In genomic region chr9:32764374-32764773, GRCm38 (mm10) we compare ENCODE assay signal across 12 mouse cellular contexts.
DNase-seq lines count a peak whose midpoint lies in the region; ATAC-seq and TF ChIP-seq lines count a peak whose summit lies in the region.
"Had no signal": no experiment of that assay in that cellular context is flagged by ENCODE, and none has a peak within 500 bp of the region (broad histone marks: within the 10 kb centered on the region; RNA-seq: fewer than 3 reads in every experiment).

No protein-coding gene starts in this region.

- no peaks in the 10 kb centered on the region for H3K9me3 ChIP-seq in forebrain, postnatal 0 days (ENCODE audit: low read length)
- H3K9me3 ChIP-seq in forebrain, embryonic 15.5 days: no peaks in the 10 kb centered on the region
- H3K9me3 ChIP-seq: hindbrain, embryonic 10.5 days; liver, embryonic 15.5 days; midbrain, embryonic 13.5 days had no signal

- H3K36me3 ChIP-seq in forebrain, postnatal 0 days (ENCODE audit: insufficient read depth): no peaks in the 10 kb centered on the region
- H3K36me3 ChIP-seq in forebrain, embryonic 15.5 days: no peaks in the 10 kb centered on the region
- H3K36me3 ChIP-seq: hindbrain, embryonic 10.5 days; liver, embryonic 15.5 days; midbrain, embryonic 13.5 days had no signal

- no peak overlapping the region for H3K9ac ChIP-seq in forebrain, postnatal 0 days
- no peak overlapping the region for H3K9ac ChIP-seq in forebrain, embryonic 15.5 days (replicated peaks)
- H3K9ac ChIP-seq: liver, embryonic 15.5 days; midbrain, embryonic 13.5 days had no signal

- H3K27ac ChIP-seq in forebrain, postnatal 0 days (ENCODE audit: low read depth, low read length): no peak overlapping the region
- no peak overlapping the region for H3K27ac ChIP-seq in forebrain, embryonic 15.5 days (replicated peaks)
- H3K27ac ChIP-seq: hindbrain, embryonic 10.5 days; liver, embryonic 15.5 days; midbrain, embryonic 13.5 days had no signal

- no peak overlapping the region for H3K4me3 ChIP-seq in forebrain, postnatal 0 days (ENCODE audit: low read depth, low read length)
- no peak overlapping the region for H3K4me3 ChIP-seq in forebrain, embryonic 15.5 days
- H3K4me3 ChIP-seq: hindbrain, embryonic 10.5 days; liver, embryonic 15.5 days; midbrain, embryonic 13.5 days had no signal

- no peak overlapping the region for H3K4me2 ChIP-seq in forebrain, postnatal 0 days (ENCODE audit: low read depth)
- H3K4me2 ChIP-seq in forebrain, embryonic 15.5 days (replicated peaks): no peak overlapping the region
- H3K4me2 ChIP-seq: liver, embryonic 15.5 days; midbrain, embryonic 13.5 days had no signal

- H3K4me1 ChIP-seq in forebrain, postnatal 0 days (ENCODE audit: insufficient read depth): no peaks in the 10 kb centered on the region
- H3K4me1 ChIP-seq in forebrain, embryonic 15.5 days: no peaks in the 10 kb centered on the region
- H3K4me1 ChIP-seq: liver, embryonic 15.5 days; midbrain, embryonic 13.5 days had no signal

- DNase-seq in forebrain, postnatal 0 days: peak; percentile 30
- peak; percentile 39 for DNase-seq in lung, postnatal 36 days
- no peak for DNase-seq in lung, postnatal 14 days
- DNase-seq in layer of hippocampus, adult 9-11 months: peak; percentile 45
- DNase-seq in right cerebral cortex, postnatal 4 days: peak; percentile 7
- DNase-seq in testis, postnatal 14 days (ENCODE audit: low spot score): no peak
- DNase-seq in c-Kit-positive CD71-positive TER-119-positive erythroid progenitor cells, embryonic 14.5 days (ENCODE audit: low spot score): no peak
- DNase-seq: gastrocnemius, postnatal 25 days had no signal

- 40% methylated on average over 9 of the region's 9 CpGs for WGBS in forebrain, postnatal 0 days
- WGBS in forebrain, embryonic 15.5 days: 42% methylated on average over 9 of the region's 9 CpGs

- ATAC-seq in forebrain, postnatal 0 days: peak; percentile 48; the same call in 1 of the 2 replicates
- no peak for ATAC-seq in forebrain, embryonic 15.5 days (replicated peaks)
- ATAC-seq: midbrain, embryonic 13.5 days had no signal

- H3K27me3 ChIP-seq in forebrain, postnatal 0 days (ENCODE audit: insufficient read depth, low read length): no peaks in the 10 kb centered on the region
- no peaks in the 10 kb centered on the region for H3K27me3 ChIP-seq in forebrain, embryonic 15.5 days
- H3K27me3 ChIP-seq: liver, embryonic 15.5 days; midbrain, embryonic 13.5 days had no signal

- no peak for TF ChIP-seq CTCF in forebrain, postnatal 0 days (IDR thresholded peaks at IDR 0.05; ENCODE audit: low read depth)

Comparison
In these comparisons a context has a peak if more than half of its experiments do, and no peak if none do; other contexts are left out.
1. DNase-seq: peak in forebrain, postnatal 0 days (single experiment), lung, postnatal 36 days (single experiment), layer of hippocampus, adult 9-11 months (single experiment) and right cerebral cortex, postnatal 4 days (single experiment); none in lung, postnatal 14 days (single experiment), testis, postnatal 14 days (single experiment) and c-Kit-positive CD71-positive TER-119-positive erythroid progenitor cells, embryonic 14.5 days (single experiment).